Mouse (Mus musculus): ENCODE measurements around the gene 2310011J03Rik.

GRCm38 (mm10) chr10:80285222-80286070 lies 34.9 kb downstream of the 2310011J03Rik start:
- TF ChIP-seq CTCF (conservative IDR thresholded peaks at IDR 0.05 in 1 of 2, IDR thresholded peaks at IDR 0.05 in 1 of 2; ENCODE audit: low read depth in 2 of 2, low read length in 2 of 2) (no peak), USF1 (IDR thresholded peaks at IDR 0.05; ENCODE audit: low read depth, low read length) (no peak), TBP (conservative IDR thresholded peaks at IDR 0.05; ENCODE audit: low read depth, low read length) (no peak), NELFE (IDR thresholded peaks at IDR 0.05; ENCODE audit: low read depth, low read length) (no peak), CHD1 (IDR thresholded peaks at IDR 0.05; ENCODE audit: low read depth, low read length) (no peak)

Data from CH12.LX (cell line).